Mouse (Mus musculus) c-Kit-positive CD71-negative TER-119-negative erythroid progenitor cells, embryonic 14.5 days (primary cell): ENCODE results near the gene Cnga4.
"Not testable (repeated sequence)": the region's sequence is repeated elsewhere in the genome, so short reads cannot be mapped to it uniquely, and the experiment has no call there.

Experiments used
- DNase-seq: peaks from one replicate; pipeline ENCODE4 v3.0.0-alpha.2; 2013; ENCODE audit warnings: low read depth

Gene Cnga4

DNA sequence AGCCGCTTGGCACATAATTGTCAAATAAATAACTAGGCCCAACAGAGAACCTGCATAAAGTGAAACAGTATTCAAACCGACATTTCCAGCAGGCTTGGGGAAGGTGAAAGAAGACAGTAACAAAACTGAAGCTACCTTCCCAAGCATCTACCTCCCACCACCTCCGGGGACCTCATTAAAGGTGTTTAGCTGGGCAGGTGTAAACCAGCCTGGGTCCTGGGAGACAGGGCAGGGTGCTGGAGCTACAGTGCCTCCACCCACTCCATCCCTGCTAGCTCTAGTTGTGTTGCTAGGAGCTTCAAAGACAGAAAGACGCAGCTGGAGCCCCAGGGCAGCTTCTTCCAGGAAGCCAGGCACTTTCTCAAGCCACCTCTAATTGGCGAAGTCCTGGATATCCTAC lies at the start of gene Cnga4:
Gene Cnga4 (plus strand): TSS at position 301 of the 400 bp plus-strand sequence.
- no peak for DNase-seq

DNA sequence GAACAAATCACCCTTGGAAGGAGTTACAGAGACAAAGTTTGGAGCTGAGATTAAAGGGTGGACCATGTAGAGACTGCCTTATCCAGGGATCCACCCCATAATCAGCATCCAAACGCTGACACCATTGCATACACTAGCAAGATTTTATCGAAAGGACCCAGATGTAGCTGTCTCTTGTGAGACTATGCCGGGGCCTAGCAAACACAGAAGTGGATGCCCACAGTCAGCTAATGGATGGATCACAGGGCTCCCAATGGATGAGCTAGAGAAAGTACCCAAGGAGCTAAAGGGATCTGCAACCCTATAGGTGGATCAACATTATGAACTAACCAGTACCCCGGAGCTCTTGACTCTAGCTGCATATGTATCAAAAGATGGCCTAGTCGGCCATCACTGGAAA lies 48.3 kb upstream of the Cnga4 start:
- DNase-seq, result not testable (repeated sequence)

DNA sequence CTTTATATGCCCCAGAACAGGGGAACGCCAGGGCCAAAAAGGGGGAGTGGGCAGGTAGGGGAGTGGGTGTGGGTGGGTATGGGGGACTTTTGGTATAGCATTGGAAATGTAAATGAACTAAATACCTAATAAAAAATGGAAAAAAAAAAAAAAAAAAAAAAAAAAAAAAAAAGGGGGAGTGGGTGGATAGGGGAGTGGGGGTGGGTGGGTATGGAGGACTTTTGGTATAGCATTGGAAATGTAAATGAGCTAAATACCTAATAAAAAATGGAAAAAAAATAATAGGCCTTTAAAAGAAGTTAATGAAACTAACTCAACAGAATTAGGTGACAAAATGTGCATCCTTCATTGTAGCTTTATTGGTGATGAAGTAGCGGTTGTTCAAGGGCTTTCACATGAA lies 47.9 kb upstream of the Cnga4 start:
- DNase-seq, result not testable (repeated sequence)

DNA sequence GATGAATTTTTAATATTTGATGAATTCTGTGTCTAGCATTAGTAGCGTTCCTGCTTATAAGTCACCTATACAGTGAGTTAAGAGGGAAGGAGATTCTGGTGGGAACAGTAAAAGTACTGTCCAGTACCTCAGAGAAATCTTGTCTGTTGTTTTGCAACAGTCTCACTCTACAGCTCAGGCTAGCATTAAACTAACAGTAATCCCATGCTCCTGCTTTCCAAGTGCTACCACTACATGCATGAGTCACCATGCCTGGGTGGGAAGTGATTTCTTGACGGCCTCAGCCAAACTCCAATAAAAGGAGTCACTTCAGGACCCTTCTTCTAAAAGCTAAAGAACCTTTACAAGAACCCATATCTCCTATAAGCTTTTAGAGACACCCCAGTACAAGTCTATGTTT lies 42.7 kb upstream of the Cnga4 start:
- no peak for DNase-seq

DNA sequence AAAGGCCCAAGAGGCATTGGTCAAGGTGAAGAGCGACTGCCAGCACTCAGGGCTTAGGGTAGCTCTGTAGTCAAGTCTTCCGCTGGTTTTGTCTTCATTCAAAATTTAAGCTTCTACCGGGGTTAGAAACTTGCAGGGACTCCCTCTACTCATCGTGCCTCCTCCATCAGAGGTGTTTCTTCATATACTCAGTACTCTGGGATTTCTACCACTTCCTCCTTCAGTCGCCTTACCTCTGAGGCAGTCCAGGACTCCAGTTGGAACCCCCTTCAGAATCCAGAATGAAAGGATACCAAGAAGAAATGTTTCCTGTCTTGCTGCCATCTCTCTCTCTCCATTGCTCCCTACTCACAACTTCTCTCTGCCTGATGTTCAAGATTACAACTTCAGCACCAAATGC lies 37.1 kb upstream of the Cnga4 start:
- no peak for DNase-seq

DNA sequence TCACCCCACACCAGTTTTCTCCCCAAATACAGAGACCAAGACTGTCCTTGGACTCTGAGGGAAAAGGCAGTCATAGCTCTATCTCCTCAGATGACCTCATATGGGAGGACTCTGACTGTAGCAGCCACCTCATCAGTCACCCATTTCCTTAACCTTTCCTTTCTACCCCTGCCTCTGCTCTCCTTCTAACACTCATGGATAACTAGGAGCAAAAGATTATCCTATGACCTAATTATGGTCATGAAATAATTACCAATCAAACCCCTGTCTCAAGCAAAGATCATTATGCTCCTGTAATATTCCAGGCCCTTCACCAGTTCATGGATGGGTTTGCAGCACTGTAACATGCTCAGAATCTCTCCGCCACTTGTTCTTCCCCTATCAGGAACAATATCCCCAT lies 36.4 kb upstream of the Cnga4 start, which contains the start of gene Olfr692:
Gene Olfr692 (plus strand): TSS at position 301 of the 400 bp plus-strand sequence.
- DNase-seq, result no peak

DNA sequence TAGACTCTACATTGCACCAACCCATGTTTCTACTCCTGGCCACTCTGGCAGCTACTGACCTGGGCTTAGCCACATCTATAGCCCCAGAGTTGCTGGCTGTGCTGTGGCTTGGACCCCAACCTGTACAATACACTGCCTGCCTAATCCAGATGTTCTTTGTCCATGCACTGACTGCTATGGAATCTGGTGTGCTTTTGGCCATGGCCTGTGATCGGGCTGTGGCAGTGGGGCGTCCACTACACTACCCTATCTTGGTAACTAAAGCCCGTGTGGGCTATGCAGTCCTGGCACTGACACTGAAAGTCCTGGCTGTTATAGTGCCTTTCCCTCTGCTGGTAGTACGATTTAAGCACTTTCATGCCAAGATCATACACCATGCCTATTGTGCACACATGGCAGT lies 35.8 kb upstream of the Cnga4 start:
- no peak for DNase-seq

DNA sequence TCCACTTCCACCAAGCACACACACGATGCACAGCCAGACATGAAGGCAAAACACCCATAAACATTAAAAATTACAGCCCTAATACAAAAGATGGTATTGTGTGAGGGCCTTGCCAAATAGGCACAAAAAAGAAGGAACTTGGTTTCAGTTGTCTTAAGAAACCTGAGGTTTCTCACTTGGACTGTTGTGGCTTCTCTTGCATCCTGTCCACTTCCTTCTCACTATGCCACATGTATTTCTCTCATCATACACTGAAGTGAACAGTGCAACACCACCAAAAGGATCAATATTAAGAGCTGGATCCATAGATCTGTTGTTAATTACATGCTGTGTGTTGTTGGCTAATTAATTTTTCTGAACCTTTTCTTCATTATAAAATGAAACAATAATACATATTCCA lies 31.5 kb upstream of the Cnga4 start:
- peak; percentile 24 for DNase-seq

DNA sequence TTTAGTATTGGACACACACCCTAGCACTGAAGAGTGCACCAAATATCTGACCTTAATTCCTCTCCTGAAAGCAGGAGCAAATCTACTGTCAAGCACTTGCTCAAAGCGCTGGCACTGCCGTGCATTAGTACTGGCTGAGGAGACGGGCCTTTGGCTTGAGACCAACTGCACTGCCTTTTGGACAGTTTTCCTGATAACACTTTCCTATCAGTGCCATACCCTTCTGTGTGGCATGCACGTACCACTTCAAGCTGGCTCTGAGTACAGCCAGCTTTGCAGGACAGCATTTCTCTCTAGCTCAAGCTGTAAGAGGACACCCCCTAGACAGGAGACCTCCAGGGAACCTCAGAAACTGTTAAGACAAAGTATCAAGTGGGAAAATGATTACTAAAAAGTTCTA lies 30.9 kb upstream of the Cnga4 start:
- DNase-seq, result no peak

DNA sequence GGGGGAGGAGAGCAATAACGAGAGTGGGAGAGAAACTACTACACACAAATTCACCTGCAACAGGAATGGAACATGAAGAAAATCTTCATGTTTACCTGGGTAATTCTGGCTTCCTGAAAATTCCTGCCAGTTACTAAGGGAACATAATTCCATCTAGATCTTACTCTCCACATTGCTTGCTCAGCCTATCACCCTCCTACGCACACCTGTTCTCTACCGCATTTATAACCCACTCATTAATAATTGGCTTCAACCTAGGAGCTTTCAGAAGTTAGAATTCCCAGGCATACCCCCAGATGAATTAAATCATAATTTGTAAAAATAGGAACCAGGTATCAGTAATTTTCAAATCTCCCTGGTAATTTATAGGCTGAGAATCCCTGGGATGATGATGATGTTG lies 30.4 kb upstream of the Cnga4 start:
- DNase-seq, result no peak

DNA sequence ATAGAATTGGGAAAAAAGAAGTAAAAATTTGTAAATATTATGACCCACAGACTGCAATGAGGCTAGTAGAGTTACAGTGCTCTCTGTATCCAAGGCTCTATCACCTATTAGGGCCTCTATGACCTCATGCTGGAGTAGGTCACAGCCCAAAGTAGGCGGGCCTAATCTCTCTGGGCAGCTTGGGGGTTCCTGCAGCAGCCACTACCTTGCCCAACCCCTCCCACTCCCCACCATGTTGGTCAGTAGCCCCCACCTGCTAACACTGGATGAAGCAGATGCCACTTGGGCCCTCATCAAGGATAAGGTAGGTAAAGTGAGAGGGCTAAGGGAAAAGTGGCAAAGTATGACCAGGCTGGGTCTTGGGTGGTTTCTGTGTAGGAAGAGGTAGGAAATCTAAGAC lies 29.5 kb upstream of the Cnga4 start, which contains the start of gene Gm5901:
Gene Gm5901 (plus strand): TSS at position 173 of the 400 bp plus-strand sequence.
- DNase-seq, result no peak

DNA sequence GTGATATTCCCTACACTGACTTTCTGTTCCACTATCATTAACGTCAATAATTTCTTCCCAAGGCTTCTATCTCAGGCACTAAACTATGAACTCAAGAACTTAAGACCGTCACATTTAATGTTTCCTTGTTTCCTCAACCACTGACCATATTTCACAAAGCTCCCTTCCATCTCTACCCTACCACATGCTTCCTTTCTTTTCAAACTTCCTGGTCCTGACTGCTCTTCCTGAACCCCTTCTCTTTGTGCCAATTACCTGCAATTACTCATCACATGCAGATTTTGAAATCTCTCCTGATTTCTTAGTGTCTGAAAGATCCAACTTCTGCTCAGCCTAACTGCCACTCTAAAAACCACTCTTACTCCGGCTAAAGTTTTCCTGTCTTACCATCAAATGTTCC lies 24.0 kb upstream of the Cnga4 start:
- DNase-seq, result no peak

DNA sequence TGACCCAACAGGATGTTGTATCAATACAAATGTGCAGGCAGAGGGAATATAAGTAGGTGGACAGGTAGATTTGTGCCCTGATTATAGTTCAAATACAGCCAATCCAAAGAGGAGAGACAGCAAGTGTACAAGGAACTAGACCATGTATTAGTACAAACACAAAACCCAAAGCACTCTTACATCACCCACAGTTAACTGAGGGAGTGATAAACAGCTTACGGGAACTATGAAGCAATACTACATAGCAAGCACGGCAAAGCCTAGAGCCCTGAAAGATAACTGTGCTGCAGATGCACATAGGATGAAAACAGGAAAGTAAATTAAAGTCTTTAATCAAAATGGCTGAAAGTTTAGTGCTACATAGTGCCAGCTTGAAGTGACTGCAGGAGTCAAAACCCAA lies 16.7 kb upstream of the Cnga4 start:
- DNase-seq, result no peak

DNA sequence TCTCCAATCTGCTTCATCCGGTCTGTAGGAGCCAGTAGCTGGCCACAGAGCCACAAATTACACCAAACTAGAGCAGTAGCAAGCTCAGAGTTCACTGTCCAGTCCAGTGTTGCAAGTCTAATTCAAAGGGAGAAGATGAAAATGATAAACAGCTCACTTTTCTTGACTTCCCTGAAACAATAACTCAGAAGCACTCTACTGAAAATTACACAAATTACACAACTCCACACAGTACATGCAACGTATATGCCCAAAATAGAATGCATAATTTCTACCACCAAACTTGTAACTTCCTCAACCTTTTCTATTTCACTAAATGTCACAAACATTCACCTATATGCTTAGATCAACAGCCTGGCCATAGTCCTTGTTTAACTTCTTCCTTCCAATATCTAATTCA lies 14.1 kb upstream of the Cnga4 start:
- DNase-seq, result no peak

DNA sequence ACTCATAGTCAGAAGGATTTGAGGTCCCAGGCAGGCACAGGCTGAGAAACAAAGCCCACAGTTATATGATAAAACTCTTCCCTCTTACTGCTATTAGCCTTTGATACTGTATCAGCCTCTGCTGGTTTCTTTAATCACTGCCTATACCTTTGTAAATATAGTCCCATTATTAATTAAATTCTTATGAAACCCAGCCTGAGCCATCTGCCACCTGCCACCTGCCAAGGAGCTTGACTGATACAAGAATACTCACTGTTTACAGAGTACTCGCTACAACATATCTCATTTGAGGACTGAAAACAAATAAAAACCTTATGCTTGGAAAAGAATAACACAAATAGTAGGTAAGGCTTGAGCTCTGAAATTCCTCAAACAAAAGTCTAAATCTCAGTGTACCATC lies 9.8 kb upstream of the Cnga4 start:
- DNase-seq, result no peak

DNA sequence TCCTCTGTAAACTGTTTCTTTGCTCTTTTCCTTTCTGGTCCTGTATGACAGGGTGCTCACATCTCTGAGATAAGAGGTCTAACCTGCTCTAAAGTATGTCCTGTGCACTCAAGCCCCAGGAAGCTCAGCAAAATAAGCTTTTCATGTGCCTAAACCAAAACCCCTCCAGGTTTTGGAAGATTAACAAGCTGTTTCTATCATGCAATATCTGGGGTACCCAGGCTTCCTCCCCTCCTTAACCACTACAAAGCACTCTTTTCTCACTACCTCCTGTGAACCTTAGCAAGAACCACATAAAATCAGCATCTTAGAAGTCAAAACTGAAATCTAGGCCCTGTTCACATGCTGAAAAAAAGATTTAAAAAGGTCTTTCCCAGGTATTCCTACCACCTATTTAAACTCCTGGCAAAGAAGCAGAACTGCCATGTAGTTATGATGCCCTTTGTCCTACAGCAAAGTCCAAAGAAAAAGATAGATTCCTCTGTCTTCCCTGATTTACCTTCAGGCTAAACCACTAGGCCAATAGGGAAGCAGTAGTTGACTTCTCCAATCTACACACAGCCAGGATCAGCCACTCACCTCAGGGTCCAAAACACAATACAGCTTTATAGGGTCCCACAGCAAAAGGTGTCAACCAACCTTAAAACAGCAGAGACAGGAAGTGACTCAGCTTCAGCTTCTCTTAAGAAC lies 9.1 kb upstream of the Cnga4 start:
- DNase-seq, result no peak

DNA sequence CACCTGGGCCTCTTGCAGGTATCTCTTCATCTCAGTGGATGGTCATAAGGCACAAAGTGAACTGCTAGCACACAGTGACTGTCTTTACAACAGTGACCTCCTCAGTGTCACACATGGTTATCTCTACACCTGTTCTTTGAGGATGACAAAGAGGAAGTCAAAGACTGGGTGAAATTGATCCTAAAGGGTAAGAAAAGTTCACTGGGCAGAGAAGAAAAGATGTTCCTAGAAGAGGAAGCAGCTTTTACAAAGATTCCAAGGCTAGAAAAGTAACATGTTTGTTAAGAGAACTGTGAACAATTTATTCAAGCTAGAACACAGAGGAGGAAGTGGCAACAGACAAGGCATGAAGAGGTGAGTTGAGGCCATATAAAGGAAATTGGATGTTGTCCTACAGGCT lies 8.2 kb upstream of the Cnga4 start:
- no peak for DNase-seq

DNA sequence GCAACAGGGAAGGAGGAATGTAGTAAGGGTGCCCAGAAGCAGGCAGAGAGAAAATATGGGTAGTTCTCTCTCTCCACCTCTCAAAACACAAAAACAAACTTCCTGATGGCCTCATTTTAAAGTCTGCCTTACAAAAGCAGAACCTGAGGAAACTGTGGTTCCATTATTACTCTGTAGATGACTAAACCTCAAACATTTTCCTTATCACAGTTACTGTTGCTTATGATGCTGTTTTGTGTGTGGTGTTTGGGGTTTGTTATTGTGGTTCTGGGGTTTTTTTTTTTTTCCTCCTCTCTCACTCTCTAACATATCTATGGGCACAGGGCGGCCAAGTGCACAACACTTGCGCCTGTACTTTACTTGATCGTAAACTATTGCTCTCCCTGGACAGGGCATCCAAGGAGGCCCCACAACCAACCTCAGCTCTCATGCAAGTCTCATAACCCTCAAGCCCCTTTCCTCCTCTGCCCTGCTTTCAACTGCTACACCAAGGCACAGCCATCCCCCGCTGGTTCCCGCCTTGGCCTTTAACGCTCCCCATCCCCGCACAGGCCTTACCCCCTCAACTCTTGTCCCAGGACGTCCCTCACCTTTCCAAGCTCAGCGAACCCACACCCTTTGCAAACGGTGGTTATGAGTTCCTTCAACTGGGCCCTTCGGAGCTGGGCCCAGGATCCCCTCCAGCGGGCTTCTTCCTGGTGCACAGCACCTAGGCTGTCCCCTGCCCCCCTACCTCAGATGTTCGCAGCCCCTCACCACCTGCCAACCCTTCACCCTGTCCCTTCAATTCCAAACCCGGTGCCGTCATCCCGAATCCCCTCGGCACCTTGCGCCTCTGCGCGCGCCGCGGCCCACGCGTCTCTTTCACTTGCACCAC lies 5.1 kb upstream of the Cnga4 start:
- peak; percentile 32 for DNase-seq

DNA sequence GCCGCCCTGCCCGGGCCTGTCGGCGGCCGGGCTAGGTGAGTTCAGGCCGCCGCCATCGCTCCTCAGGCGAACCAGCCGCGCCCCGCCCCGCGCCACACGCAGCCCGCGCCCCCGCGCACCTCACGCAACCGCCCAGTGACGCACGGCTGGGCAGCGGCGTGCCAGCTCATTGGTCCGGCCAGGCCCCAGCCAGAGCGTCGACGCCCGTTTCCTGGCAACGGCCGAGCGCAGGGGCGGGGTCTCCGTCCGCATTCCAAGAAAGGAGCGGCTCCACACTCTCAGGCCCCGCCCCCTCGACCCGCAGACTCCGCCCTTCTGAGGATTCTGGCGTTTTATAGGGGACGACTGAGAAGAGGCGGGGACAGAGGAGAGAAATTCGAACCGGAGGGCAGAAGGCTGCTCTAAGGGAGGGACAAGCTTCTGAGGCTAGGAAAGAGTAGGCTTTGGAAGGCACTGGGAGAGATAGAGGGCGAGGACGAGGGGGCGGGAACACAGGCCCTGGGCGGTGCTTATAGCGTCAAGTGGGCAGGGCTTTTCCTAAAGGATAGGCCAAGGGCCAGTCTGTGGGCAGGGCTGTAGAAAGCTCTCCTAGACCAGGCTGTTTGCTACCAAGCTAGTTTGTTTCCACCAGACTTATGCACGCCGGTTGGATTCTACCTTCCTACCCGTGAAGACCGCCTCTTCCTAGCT lies 4.3 kb upstream of the Cnga4 start, which contains the start of gene Fam160a2:
Gene Fam160a2 (minus strand): TSS at position 120 of the 690 bp plus-strand sequence.
- DNase-seq, result peak; percentile 98

DNA sequence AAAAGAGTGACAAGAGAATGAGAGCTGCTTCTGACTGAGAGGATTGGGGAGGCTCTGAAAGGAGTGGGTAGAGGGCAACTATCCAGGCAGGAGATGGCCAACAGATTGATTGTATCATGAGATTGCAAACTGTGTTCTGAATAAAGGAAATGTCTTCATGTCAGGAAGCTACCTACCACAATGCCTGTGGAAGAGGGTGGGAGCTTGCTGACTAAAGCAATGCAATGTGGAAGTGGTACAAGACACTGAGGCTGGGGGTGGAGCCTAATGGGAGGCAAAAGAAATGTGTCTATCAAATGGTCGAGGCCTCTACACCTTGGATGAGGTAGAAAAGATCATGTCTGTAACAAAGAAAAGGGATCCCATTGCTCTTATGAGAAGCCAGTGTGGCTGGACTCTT lies 2.0 kb downstream of the Cnga4 start:
- no peak for DNase-seq

DNA sequence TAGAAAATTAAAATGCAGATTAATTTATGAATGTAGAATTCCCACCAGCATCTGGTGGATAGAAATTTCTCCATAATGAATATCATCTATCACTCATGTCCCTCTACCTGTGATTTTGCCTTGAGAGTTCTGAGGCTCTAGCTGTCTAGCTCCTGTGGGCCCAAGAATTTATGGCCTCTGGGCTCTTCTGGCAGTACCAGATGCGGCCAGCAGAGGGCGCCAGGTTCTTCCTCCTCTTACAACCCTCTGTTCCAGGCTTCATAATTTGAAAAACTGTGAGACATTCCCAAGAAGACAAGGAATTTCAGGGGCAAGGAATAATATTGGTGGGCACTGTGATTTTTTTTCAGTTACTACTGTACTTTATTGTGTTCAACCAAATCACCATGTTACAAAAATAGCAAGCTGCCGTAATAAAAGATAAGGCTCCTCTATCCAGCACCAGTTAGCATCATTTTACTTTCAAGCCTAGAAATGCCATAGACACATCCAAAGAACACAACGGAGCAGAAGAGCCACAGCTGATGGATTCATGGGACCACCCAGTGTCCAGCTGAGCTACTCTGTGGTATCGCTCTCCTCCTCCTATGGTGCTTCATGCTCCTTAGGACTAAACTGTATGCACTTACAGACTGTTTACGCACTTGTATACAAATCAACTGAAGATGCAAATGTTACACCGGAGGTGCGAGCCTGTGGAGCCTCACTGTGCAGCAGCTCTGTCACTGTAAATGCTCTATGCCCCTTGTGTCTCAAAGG lies 7.7 kb downstream of the Cnga4 start:
- DNase-seq, result peak; percentile 37

DNA sequence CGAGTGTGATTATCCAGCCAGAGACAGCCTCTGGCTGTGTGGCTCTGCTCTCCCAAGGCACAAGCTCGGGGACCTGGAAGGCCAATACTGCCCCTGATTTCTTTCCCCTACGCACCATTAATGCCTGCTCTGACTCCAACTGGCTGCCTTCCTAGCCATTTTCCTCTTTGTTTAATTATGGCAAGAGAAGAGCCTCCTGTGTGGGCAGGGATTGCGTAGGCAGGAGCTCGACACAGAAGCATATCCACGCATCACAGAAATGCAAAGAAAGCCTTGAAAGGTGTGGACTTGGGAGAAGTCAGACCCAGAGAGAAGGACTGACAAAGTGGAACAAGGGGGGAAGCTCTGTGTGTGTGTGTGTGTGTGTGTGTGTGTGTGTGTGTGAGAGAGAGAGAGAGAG lies 10.0 kb downstream of the Cnga4 start:
- DNase-seq, result no peak
